Mouse (Mus musculus) cortical plate, adult 2 months (tissue): ENCODE measurements at regions not wholly inside any gene's neighbourhood (a gene's known extent, or its start where the extent isn't known, plus 50 kb on each side); places are given as distances from the start of the nearest gene placed in this dataset.

Source experiments
- CTCF ChIP-seq: fragments of 200-500 bp; IDR thresholded peaks from 2 replicates; pipeline ENCODE4 v1.5.1; 2011; ENCODE audit warnings: mild to moderate bottlenecking, control low read depth, low read length; ENCODE audit not compliant: insufficient read depth; ENCODE audit errors: extremely low read depth
- POLR2A ChIP-seq: fragments of 200-500 bp; IDR thresholded peaks from 2 replicates; pipeline ENCODE4 v1.6.1; 2011; ENCODE audit warnings: mild to moderate bottlenecking, low read length, control low read depth; ENCODE audit not compliant: insufficient read depth; ENCODE audit errors: extremely low read depth

DNA sequence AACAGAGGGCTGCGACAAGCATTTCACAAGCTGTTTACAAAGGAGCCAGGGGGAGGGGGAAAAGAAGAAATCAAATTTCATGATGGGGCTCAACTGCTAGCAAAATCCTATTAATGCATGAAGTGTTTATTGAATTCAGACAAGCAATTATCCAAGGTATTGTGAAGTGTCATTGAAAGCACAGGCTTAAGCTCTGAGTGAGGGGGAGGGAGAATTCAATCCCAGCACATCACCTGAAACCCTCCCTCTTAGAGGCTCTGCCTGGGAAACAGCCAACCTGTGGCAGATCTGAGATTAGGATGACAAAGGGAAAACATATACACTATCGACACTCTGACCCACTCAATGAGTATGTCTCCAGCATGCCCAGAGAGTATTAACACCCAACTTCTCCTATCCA lies 396.3 kb downstream of the Dmrt2 start:
- TF ChIP-seq CTCF (no peak), POLR2A (no peak)
